Mouse (Mus musculus): ENCODE data around the gene Mtif2.

Mtif2 gene

DNA sequence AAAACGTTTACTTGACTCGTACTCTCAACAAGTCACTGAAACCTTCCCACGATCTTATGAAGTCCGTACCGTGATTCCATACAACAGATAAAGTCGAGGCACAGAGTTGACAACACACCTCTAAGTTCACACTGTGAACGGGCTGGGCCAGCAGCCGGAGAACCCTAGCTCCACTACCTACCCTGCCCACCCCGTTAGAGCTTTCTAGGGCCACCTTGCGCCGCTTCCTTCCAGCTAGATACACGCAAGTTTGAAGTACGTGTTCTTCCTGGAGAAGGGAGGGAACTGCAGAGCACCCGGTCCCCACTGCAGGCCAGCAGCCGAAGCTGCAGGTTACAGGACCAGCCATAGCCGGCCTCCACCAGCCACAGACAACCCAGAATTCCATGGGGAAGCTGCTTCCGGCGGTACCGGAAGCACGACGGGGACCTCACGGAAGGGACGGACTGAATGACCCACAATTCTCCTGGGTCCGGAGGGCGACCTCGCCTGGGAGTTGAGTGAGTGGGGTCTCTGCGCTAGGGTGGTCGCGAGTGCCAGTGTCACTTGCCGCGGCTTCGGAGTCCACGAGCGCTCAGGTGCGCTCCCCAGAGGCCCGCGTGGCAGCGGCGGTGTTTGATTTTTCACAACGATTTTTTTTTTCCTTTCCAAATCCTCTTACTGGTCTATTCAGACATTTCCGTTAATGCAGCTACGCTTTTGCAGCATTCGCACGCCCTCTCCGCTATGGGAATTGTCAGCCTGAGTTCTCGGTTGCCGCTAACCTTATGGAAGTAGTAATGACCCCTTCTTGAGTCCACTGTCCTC lies at the start of gene Mtif2:
Gene Mtif2, plus strand, starts transcription at position 421 of the 807 bp plus-strand sequence.
- in situ Hi-C loops (cut with MboI, MseI) = loop anchor here (25.0 kb wide), 2 partner anchors 661 to 1436 kb away; partner anchors contain the start of gene Erlec1

DNA sequence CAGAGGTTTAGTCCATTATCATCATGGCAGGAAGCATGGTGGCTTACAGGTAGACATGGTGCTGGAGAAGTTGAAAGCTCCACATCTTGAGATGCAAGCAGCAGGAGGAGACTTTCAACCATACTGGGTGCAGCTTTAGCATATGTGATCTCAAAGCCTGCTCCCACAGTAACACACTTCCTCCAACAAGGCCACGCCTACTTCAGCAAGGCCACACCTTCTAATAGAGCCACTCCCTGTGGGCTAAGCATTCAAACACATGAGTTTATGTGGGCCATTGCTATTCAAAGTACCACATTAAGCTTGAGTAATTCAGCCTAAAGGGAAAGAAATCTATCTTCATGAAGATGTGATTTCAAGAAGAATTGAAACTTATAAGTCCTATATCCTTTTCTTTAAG lies 33.1 kb upstream of the Mtif2 start:
- in situ Hi-C loops (cut with MboI, MseI) = no loop called here

DNA sequence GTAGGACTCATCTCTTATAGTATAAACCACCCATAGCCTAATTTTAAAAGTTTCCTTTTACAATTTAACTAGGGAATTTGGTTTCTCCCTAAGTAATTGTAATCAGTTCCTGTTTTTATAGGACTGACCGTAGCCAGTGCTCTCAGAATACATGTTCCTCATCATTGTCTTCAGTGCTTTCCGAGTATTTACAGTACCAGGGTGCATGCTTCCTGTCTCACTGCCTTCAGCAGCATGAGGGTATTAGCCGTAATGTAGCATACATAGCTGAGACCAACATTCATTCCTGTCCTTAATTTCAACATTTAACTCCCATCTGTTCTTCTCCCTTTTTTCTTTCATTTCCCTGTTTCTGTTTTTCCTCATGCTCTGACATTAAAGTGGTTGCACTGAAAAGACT lies 29.2 kb upstream of the Mtif2 start:
- in situ Hi-C loops (cut with MboI, MseI) = no loop called here

DNA sequence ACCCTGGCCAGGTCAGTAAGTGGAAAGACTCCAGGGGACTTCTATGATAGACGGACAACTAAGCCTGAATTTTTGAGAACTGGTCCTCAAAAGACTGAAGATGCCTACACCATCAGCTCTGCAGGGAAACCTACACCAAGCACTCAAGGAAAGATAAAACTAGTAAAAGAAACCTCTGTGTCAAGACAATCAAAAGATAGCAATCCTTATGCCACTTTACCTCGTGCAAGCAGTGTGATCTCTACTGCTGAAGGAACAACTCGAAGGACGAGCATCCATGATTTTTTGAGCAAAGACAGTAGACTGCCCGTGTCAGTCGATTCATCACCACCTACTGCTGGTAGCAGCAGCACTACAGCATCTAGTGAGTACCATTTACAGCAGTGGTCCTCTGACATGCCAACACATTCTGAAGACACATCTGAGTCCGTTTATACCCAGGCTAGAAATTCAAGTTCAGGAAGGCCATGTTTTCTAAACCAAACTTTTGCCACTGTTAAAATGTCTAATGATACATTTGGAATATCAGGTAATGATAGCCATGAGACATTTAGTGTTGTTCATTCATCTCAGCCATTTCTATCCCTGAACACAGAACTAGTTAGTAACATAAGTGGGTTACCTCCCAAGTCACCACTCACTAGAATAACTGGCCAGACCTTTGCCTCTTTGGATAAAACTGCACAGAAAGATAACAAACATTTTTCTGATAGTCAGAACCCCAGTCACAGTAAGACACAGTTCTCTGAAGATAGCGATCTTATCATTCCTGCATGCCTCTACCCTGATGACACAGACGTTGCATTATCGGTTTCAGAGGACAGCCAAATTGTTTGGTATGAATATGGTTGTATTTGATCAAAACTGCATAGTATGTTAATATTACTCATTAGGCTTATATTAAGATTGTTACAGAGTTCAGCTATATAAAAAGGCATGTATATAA lies 22.0 kb upstream of the Mtif2 start:
- in situ Hi-C loops (cut with MboI, MseI) = loop anchor here (25.0 kb wide), 1 partner anchor 1258 kb away; the partner anchor contains the start of gene Psme4

DNA sequence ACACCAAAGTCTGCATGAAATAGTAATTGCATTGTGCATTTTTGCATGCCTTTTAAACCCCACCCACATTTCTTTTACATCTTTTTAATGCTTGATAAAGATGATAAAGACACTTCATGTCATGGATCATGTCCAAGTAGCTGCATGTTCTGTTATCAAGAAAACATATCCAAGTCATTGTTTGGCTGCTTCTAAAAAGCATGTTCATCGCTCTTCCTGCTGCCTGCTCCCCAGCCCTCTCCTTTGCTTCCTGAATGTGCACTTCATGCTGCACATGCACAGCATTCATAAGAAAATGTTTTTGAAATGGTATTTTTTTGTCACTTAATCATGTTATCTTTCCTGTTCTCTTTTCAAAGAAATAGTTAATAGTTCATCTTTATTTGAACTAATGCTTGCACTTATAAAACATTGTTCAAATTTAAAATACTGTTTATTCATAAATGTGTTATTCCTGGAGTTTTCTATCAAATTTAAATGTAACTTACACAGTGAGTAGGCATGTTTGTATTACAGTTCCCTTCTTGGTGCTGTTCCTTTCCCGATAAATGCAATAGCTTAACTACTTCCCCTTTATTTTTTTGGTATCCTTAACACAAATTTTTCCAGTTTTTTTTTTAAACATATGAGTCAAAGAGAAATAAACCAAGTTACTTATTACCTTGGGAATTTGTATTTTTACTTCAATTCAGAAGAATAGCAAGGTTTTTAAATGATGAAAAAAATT lies 21.1 kb upstream of the Mtif2 start:
- in situ Hi-C loops (cut with MboI, MseI) = loop anchor here (25.0 kb wide), 1 partner anchor 1257 kb away; the partner anchor contains the start of gene Psme4

- in situ Hi-C loops (cut with MboI, MseI) = loop anchor here (25.0 kb wide), 1 partner anchor 1253 kb away; the partner anchor contains the start of gene Psme4
Measured at GRCm38 (mm10) chr11:29509421-29509820, 16.8 kb upstream of the Mtif2 start.

DNA sequence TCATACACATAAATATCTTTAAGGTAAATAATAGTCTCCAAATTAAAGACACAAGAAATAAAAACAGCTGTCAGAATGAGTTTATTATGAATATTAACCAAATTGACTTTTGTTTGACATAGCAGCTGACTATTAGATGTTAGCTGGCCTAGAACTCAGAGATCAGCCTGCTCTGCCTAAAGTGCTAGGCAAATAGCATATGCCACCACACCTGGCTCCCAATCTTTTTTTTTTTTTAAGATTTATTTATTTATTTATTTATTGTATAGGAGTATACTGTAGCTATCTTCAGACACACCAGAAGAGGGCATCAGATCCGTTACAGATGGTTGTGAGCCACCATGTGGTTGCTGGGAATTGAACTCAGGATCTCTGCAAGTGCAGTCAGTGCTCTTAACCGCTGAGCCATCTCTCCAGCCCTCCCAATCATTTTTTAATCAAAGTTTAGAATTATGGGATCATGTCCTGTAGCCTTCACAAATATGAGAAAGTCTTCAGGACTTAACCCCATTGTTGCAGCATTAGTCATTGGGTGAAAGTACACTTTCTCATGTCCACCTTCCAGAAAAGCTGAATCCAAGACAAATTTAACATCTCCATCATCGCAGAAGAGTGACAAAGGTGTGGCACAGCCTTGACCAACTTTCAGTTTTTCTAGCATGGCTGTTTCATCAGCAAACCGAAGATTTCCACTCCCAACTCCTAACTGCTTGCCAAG lies 13.2 kb upstream of the Mtif2 start:
- in situ Hi-C loops (cut with MboI, MseI) = loop anchor here (25.0 kb wide), 1 partner anchor 1249 kb away; the partner anchor contains the start of gene Psme4

DNA sequence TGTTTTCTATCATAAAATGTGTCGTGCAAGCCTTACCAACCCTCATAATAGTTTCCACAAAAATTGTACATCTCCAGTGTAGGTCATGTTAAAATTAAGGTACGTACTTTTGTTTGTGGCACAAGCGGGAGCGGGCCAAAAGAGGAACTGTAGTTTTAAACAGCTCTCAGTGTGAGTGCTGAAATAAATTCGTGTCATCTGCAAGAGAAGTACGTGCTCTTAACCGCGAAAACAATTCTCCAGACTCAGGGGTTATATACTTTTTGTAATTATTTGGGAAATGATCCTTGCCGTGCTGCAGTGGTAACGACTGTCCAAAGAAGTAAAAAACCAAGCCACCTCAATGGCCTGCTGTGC lies 11.9 kb upstream of the Mtif2 start:
- in situ Hi-C loops (cut with MboI, MseI) = loop anchor here (25.0 kb wide), 1 partner anchor 1248 kb away; the partner anchor contains the start of gene Psme4

GRCm38 (mm10) chr11:29514682-29515412 lies 11.4 kb upstream of the Mtif2 start, which contains the start of gene Prorsd1:
TSS of gene Prorsd1 (minus strand) at chr11:29515033.
- in situ Hi-C loops (cut with MboI, MseI) = loop anchor here (25.0 kb wide), 1 partner anchor 1247 kb away; the partner anchor contains the start of gene Psme4

- in situ Hi-C loops (cut with MboI, MseI) = loop anchor here (25.0 kb wide), 2 partner anchors 649 to 1424 kb away; partner anchors contain the start of gene Erlec1
Measured at GRCm38 (mm10) chr11:29538201-29538600, 12.0 kb downstream of the Mtif2 start.

DNA sequence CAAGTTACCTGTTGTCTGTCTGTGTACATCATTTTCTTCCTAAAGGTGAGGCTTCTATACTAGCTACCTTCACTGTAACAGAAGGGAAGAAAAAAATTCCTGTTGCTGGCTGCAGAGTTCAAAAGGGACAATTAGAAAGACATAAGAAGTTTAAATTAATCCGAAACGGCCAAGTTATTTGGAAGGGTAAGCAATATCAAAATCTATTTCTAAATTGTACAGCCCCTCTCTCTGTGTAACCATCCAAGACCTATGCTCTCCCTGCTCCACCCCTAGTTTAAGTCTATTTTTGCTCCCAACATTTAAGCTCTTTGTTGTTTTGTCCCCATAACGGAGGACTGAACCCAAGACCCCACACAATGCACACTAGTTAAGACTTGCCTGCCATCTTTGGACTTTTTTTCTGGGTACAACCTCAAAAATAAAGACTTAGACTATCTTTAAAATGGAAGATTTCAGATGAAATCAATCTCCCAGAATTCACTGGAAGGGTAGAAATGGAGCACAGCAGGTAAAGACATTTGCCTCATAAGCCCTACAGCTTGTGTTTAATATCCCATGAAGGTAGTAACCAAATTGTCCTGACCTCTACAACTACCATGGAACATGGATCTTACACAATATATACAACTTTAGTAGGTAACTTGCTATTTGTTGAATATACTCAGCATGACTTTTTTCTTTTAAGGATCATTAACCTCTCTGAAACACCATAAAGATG lies 18.2 kb downstream of the Mtif2 start:
- in situ Hi-C loops (cut with MboI, MseI) = loop anchor here (25.0 kb wide), 2 partner anchors 643 to 1418 kb away; partner anchors contain the start of gene Erlec1

GRCm38 (mm10) chr11:29545150-29545752 lies 19.0 kb downstream of the Mtif2 start:
- in situ Hi-C loops (cut with MboI, MseI) = loop anchor here (5.0 to 25.0 kb wide), 3 partner anchors 147 to 1417 kb away; partner anchors contain the start of genes Erlec1 and Rtn4

- in situ Hi-C loops (cut with MboI, MseI) = loop anchor here (5.0 to 25.0 kb wide), 3 partner anchors 146 to 1416 kb away; partner anchors contain the start of genes Erlec1 and Rtn4
Measured at GRCm38 (mm10) chr11:29546297-29546696, 20.1 kb downstream of the Mtif2 start.

DNA sequence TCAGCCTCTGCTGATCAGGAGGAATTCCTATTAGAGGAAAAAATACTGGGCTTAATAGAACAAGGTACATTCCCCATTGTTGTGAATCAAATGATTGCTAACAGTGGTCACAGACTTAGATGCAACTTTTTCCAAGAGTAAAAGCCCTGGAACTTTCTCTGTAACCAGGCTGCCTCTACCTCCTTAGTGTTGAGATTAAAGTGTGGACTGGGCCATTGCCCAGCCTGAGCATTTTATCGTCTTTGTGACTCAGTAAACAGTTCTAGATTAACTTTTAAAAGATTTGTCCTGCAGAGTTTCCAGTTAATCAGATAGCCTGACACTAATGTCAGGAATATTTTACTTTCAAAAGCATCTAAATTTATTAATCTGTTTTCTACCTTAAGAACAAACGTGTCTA lies 20.6 kb downstream of the Mtif2 start:
- in situ Hi-C loops (cut with MboI, MseI) = loop anchor here (5.0 to 25.0 kb wide), 3 partner anchors 146 to 1416 kb away; partner anchors contain the start of genes Erlec1 and Rtn4

DNA sequence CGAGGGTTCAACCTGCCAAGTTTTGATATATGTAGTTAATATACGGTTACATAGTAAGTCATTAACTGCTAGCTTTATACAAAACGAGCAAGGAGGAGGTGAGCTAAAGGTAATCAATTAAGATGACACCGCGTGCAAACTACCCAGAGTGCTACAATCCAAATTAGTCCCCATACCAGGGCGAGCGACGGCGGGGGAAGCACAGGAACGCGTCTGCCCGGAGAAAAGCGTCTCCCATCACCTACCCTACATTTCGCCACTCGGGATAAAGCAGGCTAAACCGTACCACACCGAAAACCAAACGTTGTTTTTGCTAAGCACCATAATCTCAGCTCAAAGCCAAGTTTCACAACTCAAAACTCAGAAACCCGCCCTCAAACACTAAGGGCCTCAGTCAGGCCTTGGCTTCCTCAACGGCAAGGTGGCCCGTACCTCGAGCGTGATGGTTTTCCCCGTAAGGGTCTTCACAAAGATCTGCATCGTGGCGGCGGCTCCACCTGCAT lies 21.1 kb downstream of the Mtif2 start:
- in situ Hi-C loops (cut with MboI, MseI) = loop anchor here (5.0 to 25.0 kb wide), 3 partner anchors 145 to 1415 kb away; partner anchors contain the start of genes Erlec1 and Rtn4

- in situ Hi-C loops (cut with MboI, MseI) = loop anchor here (5.0 to 25.0 kb wide), 3 partner anchors 144 to 1414 kb away; partner anchors contain the start of genes Erlec1 and Rtn4
Measured at GRCm38 (mm10) chr11:29547752-29548503, 21.7 kb downstream of the Mtif2 start, which contains the start of the genes Clhc1 and Rps27a. TSS of gene Clhc1 (plus strand) at chr11:29547950. TSS of gene Rps27a (minus strand) at chr11:29548109.
